Mouse (Mus musculus) gastrocnemius, adult 8-10 months (tissue): Measurements from ENCODE around the gene Bsg. TPM values are rescaled to one million over a fixed set of nuclear protein-coding genes. Genes with fewer than 3 reads are reported as not detected.

ENCODE experiments used
- DNase-seq, 2 experiments: peaks; one replicate each; pipeline ENCODE4 v3.0.0; 2022; ENCODE audit warnings: low spot score in 2 of 2
- total RNA-seq, 4 experiments: library from RNA; stranded (reverse); gene quantifications; 2 replicates each; pipeline ENCODE4 v1.2.4; 2022

The Bsg gene
- total RNA-seq, 4 experiments from 2014 or later, result 524 to 920 (median 651) TPM

DNA sequence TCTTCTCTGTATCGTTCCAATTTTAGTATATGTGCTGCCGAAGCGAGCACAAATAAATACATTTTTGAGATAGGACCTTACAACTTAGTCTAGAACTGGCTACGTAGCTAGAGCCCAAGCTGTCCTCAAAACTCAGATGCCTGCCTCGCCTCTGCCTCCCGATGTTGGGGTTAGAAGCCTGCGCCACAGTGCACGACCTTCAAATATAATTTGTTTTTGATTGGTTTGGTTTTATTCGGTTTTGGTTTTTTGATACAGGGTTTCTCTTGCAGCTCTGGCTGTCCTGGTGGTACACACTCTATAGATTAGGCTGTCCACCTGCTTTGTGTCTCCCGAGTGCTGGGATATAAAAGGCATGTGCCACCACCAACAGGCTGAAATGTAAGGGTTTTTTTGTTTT, 750 bp upstream of the Bsg start:
- no peak for DNase-seq

DNA sequence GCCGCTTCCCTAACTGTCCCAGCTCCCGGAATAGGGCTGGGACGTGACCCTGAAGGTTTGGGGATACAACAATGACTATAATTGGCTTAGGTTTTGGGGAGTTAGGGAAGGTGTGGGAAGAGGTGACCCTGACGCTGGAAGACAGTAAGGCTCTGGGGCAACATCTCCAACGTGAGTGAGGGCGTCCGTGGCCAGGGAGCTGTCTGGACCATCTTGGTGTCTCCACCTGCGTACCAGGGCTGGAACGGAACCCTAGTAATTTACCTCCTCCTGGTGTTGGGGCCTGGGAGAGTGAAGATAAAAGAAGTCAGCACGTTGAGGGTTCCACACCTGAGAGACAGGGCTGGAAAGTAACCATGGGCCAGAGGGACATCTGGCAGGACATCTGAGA, 674 bp downstream of the Bsg start:
- DNase-seq, result no peak

GRCm38 (mm10) chr10:79705951-79706350, 1.7 kb downstream of the Bsg start:
- DNase-seq, result no peak

GRCm38 (mm10) chr10:79706406-79707094, 2.3 kb downstream of the Bsg start:
- DNase-seq, result peak; percentile 76 to 84

- no peak for DNase-seq
Measured at GRCm38 (mm10) chr10:79707162-79707561, 2.9 kb downstream of the Bsg start.

GRCm38 (mm10) chr10:79707759-79708158, 3.5 kb downstream of the Bsg start:
- DNase-seq, result no peak

- DNase-seq, result no peak
Measured at GRCm38 (mm10) chr10:79708668-79709067, 4.4 kb downstream of the Bsg start.

DNA sequence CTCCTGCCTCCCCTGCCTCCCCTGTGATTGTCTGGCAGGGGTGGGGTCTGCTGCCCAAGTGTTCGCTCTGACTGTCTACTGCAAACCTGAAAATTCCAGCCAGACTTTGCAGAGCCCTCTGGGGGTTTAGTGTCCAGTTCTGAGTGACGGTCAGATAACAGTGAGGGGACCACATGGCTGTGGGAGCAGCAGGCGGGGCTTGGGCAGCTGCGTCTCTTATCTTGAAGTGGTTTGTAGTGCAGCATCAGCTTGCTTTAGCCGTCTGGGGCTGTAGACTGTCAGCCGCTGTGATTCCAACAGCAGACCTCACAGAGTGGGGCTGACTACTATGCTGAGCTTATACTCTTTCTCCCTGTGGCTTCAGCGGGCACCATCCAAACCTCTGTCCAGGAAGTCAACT, 5.0 kb downstream of the Bsg start:
- no peak for DNase-seq

DNA sequence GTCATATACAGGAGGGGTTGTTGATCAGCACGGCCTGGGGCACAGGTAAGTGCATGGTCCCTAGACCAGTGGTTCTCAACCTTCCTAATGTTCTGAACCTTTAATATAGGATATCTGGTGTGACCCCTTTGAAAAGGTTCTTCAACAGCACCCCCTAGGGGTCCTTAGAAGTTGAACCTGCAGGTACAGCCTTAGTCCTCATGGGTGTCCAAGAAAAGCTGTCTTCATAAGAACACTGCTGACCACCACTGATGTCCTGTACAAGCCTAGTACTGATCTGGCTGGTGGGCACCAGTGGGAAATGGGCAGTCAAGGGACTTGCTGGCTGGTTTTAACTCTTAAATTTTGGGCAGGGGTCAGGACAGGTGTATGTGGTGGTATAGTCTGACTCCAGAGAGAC, 7.7 kb downstream of the Bsg start:
- DNase-seq, result no peak

GRCm38 (mm10) chr10:79712499-79713126, 8.3 kb downstream of the Bsg start:
- DNase-seq, result peak; percentile 61 to 65

GRCm38 (mm10) chr10:79713163-79713562, 8.9 kb downstream of the Bsg start:
- DNase-seq, result no peak

DNA sequence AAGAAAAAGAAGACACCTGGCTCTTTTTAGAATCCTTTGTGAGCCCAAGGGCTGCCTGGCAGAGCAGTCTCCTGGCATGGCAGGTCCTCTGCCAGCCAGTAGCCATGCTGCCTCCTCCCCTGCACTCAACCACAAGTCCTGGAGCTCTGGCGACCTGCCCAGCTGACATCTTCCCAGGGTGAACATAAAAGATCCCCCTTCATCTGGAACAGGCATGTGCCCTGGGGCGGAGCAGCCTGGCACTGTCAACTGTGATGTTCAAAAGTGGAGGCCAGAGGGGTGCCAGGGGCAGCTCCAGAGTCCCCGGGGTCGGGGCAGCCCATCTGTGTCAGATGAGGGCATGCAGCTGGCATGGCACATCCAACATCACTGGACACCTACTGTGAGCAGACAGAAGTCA, 10.7 kb downstream of the Bsg start:
- DNase-seq, result no peak

DNA sequence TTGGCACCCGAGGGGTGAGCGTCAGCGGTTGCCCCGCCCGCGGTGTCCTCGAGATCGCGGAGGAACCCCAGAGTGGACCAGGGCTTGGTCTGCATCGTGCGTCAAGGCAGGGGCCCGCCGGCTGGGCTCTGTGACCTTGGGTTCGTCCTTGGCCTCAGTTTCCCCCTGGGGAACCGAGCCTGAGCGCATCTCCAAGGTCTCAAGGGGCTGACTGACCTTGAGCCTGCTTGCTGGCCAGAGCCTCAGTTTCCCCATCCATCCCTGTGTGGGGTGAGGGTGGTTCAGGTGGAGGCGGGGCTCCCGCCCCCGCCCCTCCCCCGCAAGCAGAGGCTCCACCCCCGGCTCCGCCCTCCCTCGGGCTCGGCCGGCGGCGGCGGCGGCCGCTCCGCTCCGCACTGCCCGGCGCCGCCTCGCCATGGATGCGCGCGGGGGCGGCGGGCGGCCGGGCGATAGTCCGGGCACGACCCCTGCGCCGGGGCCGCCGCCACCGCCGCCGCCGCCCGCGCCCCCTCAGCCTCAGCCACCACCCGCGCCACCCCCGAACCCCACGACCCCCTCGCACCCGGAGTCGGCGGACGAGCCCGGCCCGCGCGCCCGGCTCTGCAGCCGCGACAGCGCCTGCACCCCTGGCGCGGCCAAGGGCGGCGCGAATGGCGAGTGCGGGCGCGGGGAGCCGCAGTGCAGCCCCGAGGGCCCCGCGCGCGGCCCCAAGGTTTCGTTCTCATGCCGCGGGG, 12.1 kb downstream of the Bsg start, which contains the start of gene Hcn2:
Gene Hcn2 (plus strand): TSS at position 381 of the 734 bp plus-strand sequence.
- no peak for DNase-seq

- no peak for DNase-seq
Measured at GRCm38 (mm10) chr10:79716988-79717355, 12.7 kb downstream of the Bsg start.

DNA sequence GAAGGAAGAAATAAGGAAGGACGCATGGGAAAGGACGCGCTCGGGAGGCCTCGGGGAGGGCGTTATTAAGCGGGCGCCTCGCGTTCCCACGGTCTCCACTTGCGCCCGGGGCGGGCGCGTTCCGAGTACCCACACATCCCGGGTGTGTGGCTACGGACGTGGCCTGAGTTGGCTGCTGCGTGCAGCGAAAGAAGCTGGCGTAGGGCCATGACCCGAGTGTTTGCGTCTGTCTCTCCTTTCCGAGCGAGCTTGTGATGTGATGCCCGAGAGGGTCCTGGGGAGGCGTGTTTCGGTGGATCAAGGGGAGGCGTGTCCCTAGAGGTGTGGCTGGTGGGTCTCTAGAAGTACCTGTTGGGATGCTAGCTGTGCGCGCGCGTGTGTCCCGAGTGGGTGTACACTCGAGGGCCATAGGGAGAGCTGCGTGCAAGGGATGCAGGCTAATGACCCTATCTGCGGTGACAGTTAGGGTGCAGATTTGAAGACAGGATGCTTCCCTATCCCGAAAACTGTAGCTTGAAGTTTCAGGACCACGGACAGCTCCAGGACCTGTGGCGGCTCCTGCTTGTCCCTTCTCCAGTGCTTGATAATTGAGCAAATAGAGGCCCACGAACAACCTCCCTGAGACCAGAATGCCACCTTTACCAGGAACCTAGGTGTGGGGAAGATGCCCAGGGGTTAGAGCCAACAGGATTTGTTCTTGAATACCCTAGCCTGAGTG, 13.5 kb downstream of the Bsg start:
- DNase-seq, result no peak

DNA sequence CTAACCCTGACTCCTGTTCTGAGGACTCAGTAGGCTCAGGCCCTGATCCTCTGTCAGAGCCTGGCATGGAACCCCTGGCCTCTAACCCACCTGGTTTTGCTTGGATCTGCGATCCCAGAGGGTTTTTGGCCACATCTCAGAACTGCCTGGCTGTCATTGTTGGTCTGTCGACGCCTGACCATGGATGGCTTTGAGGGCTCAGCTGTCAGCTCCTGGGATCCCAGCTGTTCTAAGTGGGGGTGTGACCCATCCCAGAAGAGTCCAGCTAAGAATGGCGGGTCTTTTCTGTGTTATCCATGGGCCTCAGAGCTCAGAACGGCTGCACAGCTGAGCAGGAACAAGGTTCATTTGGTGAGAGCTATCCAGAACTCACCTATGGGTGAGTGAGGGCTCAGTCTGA, 16.8 kb downstream of the Bsg start:
- DNase-seq, result no peak

GRCm38 (mm10) chr10:79723047-79723446, 18.8 kb downstream of the Bsg start:
- no peak for DNase-seq

GRCm38 (mm10) chr10:79723692-79724091, 19.4 kb downstream of the Bsg start:
- no peak for DNase-seq

GRCm38 (mm10) chr10:79726090-79726489, 21.8 kb downstream of the Bsg start:
- DNase-seq, result peak; percentile 54 to 70

GRCm38 (mm10) chr10:79728323-79729249, 24.3 kb downstream of the Bsg start:
- DNase-seq, result no peak
